Mouse (Mus musculus): ENCODE measurements at regions not wholly inside any gene's neighbourhood (a gene's known extent, or its start where the extent isn't known, plus 50 kb on each side); places are given as distances from the start of the nearest gene placed in this dataset.

- H3K27me3 ChIP-seq (ENCODE audit: control insufficient read depth, insufficient read depth, low read depth, low read length), result no peaks in the 10 kb centered on the region
- H3K4me3 ChIP-seq (ENCODE audit: low read length), result no peak overlapping the region
- H3K27ac ChIP-seq (ENCODE audit: low read length), result no peak overlapping the region
- H3K36me3 ChIP-seq (ENCODE audit: control insufficient read depth, insufficient read depth, low read length), result no peaks in the 10 kb centered on the region
- ATAC-seq (ENCODE audit: low read depth), result no peak
- H3K4me2 ChIP-seq (ENCODE audit: low read depth, low read length), result no peak overlapping the region
- H3K9me3 ChIP-seq (ENCODE audit: control insufficient read depth, low read length), result no peaks in the 10 kb centered on the region
- H3K9ac ChIP-seq (ENCODE audit: low read length), result no peak overlapping the region
- no peaks in the 10 kb centered on the region for H3K4me1 ChIP-seq (replicated peaks; ENCODE audit: control insufficient read depth, insufficient read depth, low read length)
- 61% methylated on average over 4 of the region's 4 CpGs for WGBS
Measured at GRCm38 (mm10) chr13:25490036-25490435, 219.7 kb upstream of the Nrsn1 start.

DNA sequence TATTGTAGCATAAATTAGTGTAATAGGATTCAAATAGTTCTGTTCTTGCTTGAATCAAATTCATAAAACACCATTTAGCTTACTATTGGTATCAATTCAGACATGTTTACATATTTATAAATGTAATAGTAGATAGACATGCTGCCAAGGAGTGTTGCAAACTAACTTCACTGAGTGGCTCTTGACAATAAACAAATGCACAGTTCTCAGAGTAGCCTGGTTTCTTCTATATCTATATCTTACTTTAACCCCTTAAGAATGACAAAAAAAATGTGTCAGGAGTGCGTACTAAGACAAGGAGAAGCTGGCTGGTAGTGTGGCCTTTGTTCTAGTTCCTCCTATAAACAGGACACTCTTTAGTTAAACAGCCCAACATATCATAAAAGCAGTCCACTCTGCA is 213.0 kb upstream of the Nrsn1 start:
- peak; percentile 84 for ATAC-seq (ENCODE audit: low read depth)
- Histone ChIP-seq H3K4me1 (replicated peaks; ENCODE audit: control insufficient read depth, insufficient read depth, low read length) (no peaks in the 10 kb centered on the region), H3K9ac (ENCODE audit: low read length) (no peak overlapping the region), H3K4me2 (ENCODE audit: low read depth, low read length) (no peak overlapping the region), H3K36me3 (ENCODE audit: control insufficient read depth, insufficient read depth, low read length) (no peaks in the 10 kb centered on the region), H3K27me3 (ENCODE audit: control insufficient read depth, insufficient read depth, low read depth, low read length) (no peaks in the 10 kb centered on the region), H3K27ac (ENCODE audit: low read length) (no peak overlapping the region), H3K4me3 (ENCODE audit: low read length) (no peak overlapping the region), H3K9me3 (ENCODE audit: control insufficient read depth, low read length) (no peaks in the 10 kb centered on the region)
- WGBS, result 44% methylated on average over 1 of the region's 1 CpGs

DNA sequence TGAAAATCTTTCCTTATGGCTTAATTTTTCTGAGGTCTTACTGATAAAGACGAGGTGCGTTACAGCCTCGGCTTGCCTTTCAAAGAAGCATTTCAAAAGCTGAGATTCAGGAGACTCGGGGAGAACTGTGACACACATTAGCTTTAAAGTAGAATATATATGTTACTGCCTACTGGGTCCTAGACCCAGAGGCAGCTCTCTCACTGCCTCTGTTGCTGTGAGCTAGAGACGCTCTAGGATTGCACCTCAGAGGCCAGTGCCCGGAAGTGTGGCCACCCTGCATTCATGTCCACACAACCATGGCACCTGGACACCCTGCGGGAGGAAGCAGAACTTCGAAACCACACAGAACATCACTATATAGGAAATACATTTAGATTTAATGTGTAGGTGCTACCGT is 181.6 kb upstream of the Nrsn1 start:
- Histone ChIP-seq H3K4me1 (replicated peaks; ENCODE audit: control insufficient read depth, insufficient read depth, low read length) (no peaks in the 10 kb centered on the region), H3K9ac (ENCODE audit: low read length) (no peak overlapping the region), H3K4me2 (ENCODE audit: low read depth, low read length) (no peak overlapping the region), H3K9me3 (ENCODE audit: control insufficient read depth, low read length) (no peaks in the 10 kb centered on the region), H3K27me3 (ENCODE audit: control insufficient read depth, insufficient read depth, low read depth, low read length) (no peaks in the 10 kb centered on the region), H3K36me3 (ENCODE audit: control insufficient read depth, insufficient read depth, low read length) (no peaks in the 10 kb centered on the region), H3K27ac (ENCODE audit: low read length) (no peak overlapping the region), H3K4me3 (ENCODE audit: low read length) (no peak overlapping the region)
- WGBS, result 81% methylated on average over 9 of the region's 9 CpGs
- ATAC-seq (ENCODE audit: low read depth), result no peak

DNA sequence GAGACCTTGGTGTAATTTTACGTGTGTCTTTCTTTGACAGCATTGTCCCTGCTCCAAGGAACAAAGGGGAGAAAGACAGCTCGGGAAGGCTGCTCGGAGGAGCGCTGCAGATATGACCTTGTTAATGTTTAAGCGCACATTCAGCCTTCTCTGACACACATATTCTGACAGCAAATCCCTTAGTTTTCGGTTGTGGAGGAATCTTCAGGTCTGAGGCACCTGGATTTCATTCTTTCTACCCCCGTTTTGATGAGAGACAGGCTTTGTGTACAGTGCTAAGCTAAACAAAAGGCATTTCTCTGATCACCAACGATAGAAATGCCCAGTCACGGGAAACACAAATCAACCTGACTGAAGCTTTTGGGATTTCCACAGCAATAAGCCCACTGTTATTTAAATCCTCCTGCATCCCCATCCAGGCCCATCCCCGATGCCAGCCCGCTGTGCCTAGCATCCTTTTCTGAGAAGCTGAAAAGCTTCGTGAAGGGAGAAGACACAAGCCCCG is 181.1 kb upstream of the Nrsn1 start:
- no peaks in the 10 kb centered on the region for H3K36me3 ChIP-seq (ENCODE audit: control insufficient read depth, insufficient read depth, low read length)
- H3K27me3 ChIP-seq (ENCODE audit: control insufficient read depth, insufficient read depth, low read depth, low read length), result no peaks in the 10 kb centered on the region
- no peaks in the 10 kb centered on the region for H3K9me3 ChIP-seq (ENCODE audit: control insufficient read depth, low read length)
- no peak overlapping the region for H3K4me2 ChIP-seq (ENCODE audit: low read depth, low read length)
- no peak overlapping the region for H3K27ac ChIP-seq (ENCODE audit: low read length)
- H3K4me3 ChIP-seq (ENCODE audit: low read length), result no peak overlapping the region
- no peak for ATAC-seq (ENCODE audit: low read depth)
- H3K4me1 ChIP-seq (replicated peaks; ENCODE audit: control insufficient read depth, insufficient read depth, low read length), result no peaks in the 10 kb centered on the region
- no peak overlapping the region for H3K9ac ChIP-seq (ENCODE audit: low read length)
- WGBS, result 48% methylated on average over 13 of the region's 13 CpGs

DNA sequence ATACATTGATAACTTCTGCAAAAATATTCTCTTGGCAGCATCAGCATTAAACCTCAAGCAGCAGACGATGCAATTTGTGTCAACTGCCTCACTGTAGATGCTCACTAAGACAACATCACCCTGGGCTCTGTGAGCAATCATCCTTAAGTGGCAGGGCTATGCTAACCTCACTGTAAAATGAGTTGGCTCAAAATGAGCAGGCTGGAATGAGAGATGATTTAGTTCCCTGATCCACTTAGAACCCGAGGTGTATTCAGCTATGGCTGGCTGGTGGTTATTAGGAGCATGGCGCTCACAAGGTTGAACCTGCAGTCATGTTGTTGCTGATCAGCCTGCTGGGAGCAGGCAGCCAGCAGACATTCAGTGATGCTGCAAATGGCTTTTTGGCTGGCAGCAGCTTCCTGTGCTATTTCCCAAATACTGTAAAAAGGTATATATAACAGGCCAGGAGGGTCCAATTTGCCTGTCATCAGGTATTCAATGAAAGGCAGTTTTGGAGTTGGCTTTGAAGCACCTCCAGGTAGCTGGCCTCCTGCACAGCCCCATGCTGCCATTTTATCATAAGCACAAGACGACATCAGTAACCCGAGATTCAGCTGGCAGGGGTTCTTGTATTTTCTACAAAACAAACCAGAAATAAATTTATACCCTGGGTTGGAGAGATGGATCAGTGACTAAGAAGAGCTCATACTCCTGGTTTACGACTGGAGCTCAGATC is 159.6 kb upstream of the Nrsn1 start:
- ATAC-seq (ENCODE audit: low read depth), result no peak
- Histone ChIP-seq H3K4me2 (ENCODE audit: low read depth, low read length) (no peak overlapping the region), H3K9me3 (ENCODE audit: control insufficient read depth, low read length) (no peaks in the 10 kb centered on the region), H3K27me3 (ENCODE audit: control insufficient read depth, insufficient read depth, low read depth, low read length) (no peaks in the 10 kb centered on the region), H3K9ac (ENCODE audit: low read length) (no peak overlapping the region), H3K27ac (ENCODE audit: low read length) (no peak overlapping the region), H3K4me3 (ENCODE audit: low read length) (no peak overlapping the region), H3K4me1 (replicated peaks; ENCODE audit: control insufficient read depth, insufficient read depth, low read length) (no peaks in the 10 kb centered on the region), H3K36me3 (ENCODE audit: control insufficient read depth, insufficient read depth, low read length) (no peaks in the 10 kb centered on the region)
- 71% methylated on average over 6 of the region's 6 CpGs for WGBS

- no peaks in the 10 kb centered on the region for H3K4me1 ChIP-seq (replicated peaks; ENCODE audit: control insufficient read depth, insufficient read depth, low read length)
- no peak overlapping the region for H3K27ac ChIP-seq (ENCODE audit: low read length)
- no peaks in the 10 kb centered on the region for H3K36me3 ChIP-seq (ENCODE audit: control insufficient read depth, insufficient read depth, low read length)
- 46% methylated on average over 3 of the region's 3 CpGs for WGBS
- no peak for ATAC-seq (ENCODE audit: low read depth)
- no peak overlapping the region for H3K4me3 ChIP-seq (ENCODE audit: low read length)
- no peak overlapping the region for H3K9ac ChIP-seq (ENCODE audit: low read length)
- H3K4me2 ChIP-seq (ENCODE audit: low read depth, low read length), result no peak overlapping the region
- H3K9me3 ChIP-seq (ENCODE audit: control insufficient read depth, low read length), result no peaks in the 10 kb centered on the region
- no peaks in the 10 kb centered on the region for H3K27me3 ChIP-seq (ENCODE audit: control insufficient read depth, insufficient read depth, low read depth, low read length)
Measured at GRCm38 (mm10) chr13:25403182-25403795, 133.0 kb upstream of the Nrsn1 start.

DNA sequence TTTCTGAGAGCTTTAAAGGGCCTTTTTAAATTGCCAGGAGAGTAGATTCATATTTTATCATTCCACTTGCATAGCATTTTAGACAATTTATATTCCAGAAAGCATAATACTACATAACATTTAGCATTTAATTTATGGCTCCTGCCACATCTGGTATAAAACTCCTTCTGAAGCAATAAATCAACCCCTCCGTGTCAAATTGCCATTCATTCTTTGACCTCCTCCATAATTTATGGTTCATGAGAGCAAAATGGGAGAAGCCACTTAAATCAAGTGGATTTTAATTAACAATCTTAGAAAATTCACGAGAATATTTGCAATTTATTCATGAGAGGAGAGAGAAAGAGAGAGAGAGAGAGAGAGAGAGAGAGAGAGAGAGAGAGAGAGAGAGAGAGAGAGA is 132.4 kb upstream of the Nrsn1 start:
- Histone ChIP-seq H3K27me3 (ENCODE audit: control insufficient read depth, insufficient read depth, low read depth, low read length) (no peaks in the 10 kb centered on the region), H3K4me2 (ENCODE audit: low read depth, low read length) (no peak overlapping the region), H3K27ac (ENCODE audit: low read length) (no peak overlapping the region), H3K4me3 (ENCODE audit: low read length) (no peak overlapping the region), H3K9ac (ENCODE audit: low read length) (no peak overlapping the region), H3K9me3 (ENCODE audit: control insufficient read depth, low read length) (no peaks in the 10 kb centered on the region), H3K4me1 (replicated peaks; ENCODE audit: control insufficient read depth, insufficient read depth, low read length) (no peaks in the 10 kb centered on the region), H3K36me3 (ENCODE audit: control insufficient read depth, insufficient read depth, low read length) (no peaks in the 10 kb centered on the region)
- no peak for ATAC-seq (ENCODE audit: low read depth)
- WGBS, result 63% methylated on average over 2 of the region's 2 CpGs

- Histone ChIP-seq H3K4me3 (ENCODE audit: low read length) (no peak overlapping the region), H3K9ac (ENCODE audit: low read length) (no peak overlapping the region), H3K4me1 (replicated peaks; ENCODE audit: control insufficient read depth, insufficient read depth, low read length) (no peaks in the 10 kb centered on the region), H3K36me3 (ENCODE audit: control insufficient read depth, insufficient read depth, low read length) (no peaks in the 10 kb centered on the region), H3K27me3 (ENCODE audit: control insufficient read depth, insufficient read depth, low read depth, low read length) (no peaks in the 10 kb centered on the region), H3K27ac (ENCODE audit: low read length) (no peak overlapping the region), H3K9me3 (ENCODE audit: control insufficient read depth, low read length) (no peaks in the 10 kb centered on the region), H3K4me2 (ENCODE audit: low read depth, low read length) (no peak overlapping the region)
- ATAC-seq (ENCODE audit: low read depth), result no peak
- 66% methylated on average over 9 of the region's 9 CpGs for WGBS
Measured at GRCm38 (mm10) chr13:25401936-25402504, 131.7 kb upstream of the Nrsn1 start.

GRCm38 (mm10) chr13:25392770-25393290 is 122.5 kb upstream of the Nrsn1 start:
- WGBS, result 80% methylated on average over 5 of the region's 5 CpGs
- H3K9ac ChIP-seq (ENCODE audit: low read length), result no peak overlapping the region
- no peak overlapping the region for H3K4me2 ChIP-seq (ENCODE audit: low read depth, low read length)
- no peak overlapping the region for H3K4me3 ChIP-seq (ENCODE audit: low read length)
- H3K36me3 ChIP-seq (ENCODE audit: control insufficient read depth, insufficient read depth, low read length), result no peaks in the 10 kb centered on the region
- H3K9me3 ChIP-seq (ENCODE audit: control insufficient read depth, low read length), result peaks cover 2% of the 10 kb centered on the region; the same call in 1 of the 2 replicates
- no peaks in the 10 kb centered on the region for H3K4me1 ChIP-seq (replicated peaks; ENCODE audit: control insufficient read depth, insufficient read depth, low read length)
- H3K27ac ChIP-seq (ENCODE audit: low read length), result no peak overlapping the region
- no peaks in the 10 kb centered on the region for H3K27me3 ChIP-seq (ENCODE audit: control insufficient read depth, insufficient read depth, low read depth, low read length)
- no peak for ATAC-seq (ENCODE audit: low read depth)
